Mouse (Mus musculus) erythroblast, embryonic 14.5 days (primary cell): ENCODE measurements around the gene G2e3.

ENCODE experiments used
- GATA1 ChIP-seq: IDR thresholded peaks from 2 replicates; pipeline ENCODE4 v1.6.1; 2012; ENCODE audit warnings: low read length, inconsistent platforms, mixed read lengths
- TAL1 ChIP-seq: IDR thresholded peaks from 3 replicates; pipeline ENCODE4 v1.6.1; 2012; ENCODE audit warnings: low read length, inconsistent platforms, mixed read lengths

- TF ChIP-seq TAL1 (no peak), GATA1 (no peak)
Measured at GRCm38 (mm10) chr12:51368504-51368903, 20.6 kb downstream of the G2e3 start.
